Mouse (Mus musculus) hematopoietic stem cell, adult 5-6 weeks (primary cell): Measurements from ENCODE around the gene Ccpg1. TPM values are rescaled to one million over a fixed set of nuclear protein-coding genes. Genes with fewer than 3 reads are reported as not detected.

Experiments used
- ATAC-seq, 2 experiments: fragments of 125-278 bp in 1 of 2; replicated peaks in 1 of 2; 2 replicates each; pipeline ENCODE4 v1.8.0; 2016 to 2017; ENCODE audit warnings: inconsistent platforms in 2 of 2, mild to moderate bottlenecking in 2 of 2, moderate number of reproducible peaks in 2 of 2, low read depth in 1 of 2, moderate TSS enrichment in 1 of 2; ENCODE audit not compliant: low FRiP score in 2 of 2, poor library complexity in 2 of 2, severe bottlenecking in 2 of 2, insufficient read depth in 1 of 2, low TSS enrichment in 1 of 2
- total RNA-seq: library from RNA; stranded (forward); fragments of 172-1452, 232-1000 nt; gene quantifications from 2 replicates; pipeline ENCODE4 v1.2.3, GENCODE M21; 2017

Gene Ccpg1
- total RNA-seq, 1 experiment from 2014 or later = 66.4 TPM

DNA sequence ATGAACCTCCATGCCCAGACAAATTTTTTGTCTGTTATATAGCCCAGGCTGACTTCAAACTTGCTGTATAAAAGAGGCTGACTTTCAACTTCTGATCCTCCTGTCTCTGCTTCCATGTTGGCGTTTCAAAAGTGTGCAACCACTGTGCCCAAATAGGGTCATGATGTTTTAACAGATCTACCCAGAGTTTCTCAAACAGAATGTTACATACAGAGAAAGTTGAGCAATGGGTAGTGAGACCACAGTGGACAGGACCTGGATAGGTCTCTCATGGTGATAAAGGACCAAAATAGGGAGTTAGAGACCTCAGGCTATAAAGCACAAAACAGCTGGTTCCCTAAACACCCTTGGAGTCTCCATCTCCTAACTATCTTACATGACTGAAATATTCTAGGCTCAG is 45.2 kb downstream of the Ccpg1 start:
- ATAC-seq = no peak; a peak in 1 of 4 replicates

DNA sequence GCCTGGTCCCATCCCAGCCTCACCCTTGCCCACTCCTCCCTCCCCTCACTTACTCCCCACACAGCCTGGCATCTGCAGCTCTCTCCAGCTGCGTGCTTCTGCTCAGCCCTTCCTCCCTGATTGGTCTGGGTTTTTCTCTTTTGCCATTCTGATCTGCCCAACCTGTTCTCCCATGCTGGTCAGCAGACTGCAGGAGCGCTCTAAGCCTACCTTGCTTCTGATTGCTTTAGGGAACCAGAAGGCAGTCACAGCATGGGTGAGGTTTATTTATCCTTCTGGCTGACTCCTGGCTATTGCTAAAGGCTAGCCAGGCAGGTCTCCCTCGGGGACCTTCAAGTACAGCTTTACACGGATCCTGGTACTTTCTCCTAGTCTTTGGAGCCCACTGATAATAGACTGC is 46.2 kb downstream of the Ccpg1 start:
- ATAC-seq = no peak

- ATAC-seq = no peak
These were observed 48.2 kb downstream of the Ccpg1 start for GRCm38 (mm10) chr9:73033406-73033805.

GRCm38 (mm10) chr9:73039222-73039945 is 54.2 kb downstream of the Ccpg1 start:
- ATAC-seq = peak; percentile 70 to 87

DNA sequence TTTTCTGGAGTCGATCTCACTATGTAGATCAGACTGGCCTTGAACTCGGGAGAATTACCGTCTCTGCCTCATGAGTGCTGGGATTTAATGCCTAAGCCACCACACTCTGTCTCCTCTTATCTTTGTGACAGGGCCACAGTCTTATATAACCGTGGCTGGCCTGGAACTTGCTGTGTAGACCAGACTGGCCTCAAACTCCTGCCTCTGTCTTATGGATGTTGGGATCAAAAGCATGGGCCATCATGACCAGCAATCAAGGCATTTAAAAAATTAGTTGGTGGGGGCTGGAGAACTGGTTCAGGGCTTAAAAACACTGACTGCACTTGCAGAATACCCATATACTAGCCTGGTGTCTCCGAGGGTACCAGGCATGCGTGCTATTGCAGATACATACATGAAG is 54.9 kb downstream of the Ccpg1 start, which contains the start of gene Pigb:
Gene Pigb (minus strand): TSS at position 299 of the 400 bp plus-strand sequence.
- no peak for ATAC-seq

DNA sequence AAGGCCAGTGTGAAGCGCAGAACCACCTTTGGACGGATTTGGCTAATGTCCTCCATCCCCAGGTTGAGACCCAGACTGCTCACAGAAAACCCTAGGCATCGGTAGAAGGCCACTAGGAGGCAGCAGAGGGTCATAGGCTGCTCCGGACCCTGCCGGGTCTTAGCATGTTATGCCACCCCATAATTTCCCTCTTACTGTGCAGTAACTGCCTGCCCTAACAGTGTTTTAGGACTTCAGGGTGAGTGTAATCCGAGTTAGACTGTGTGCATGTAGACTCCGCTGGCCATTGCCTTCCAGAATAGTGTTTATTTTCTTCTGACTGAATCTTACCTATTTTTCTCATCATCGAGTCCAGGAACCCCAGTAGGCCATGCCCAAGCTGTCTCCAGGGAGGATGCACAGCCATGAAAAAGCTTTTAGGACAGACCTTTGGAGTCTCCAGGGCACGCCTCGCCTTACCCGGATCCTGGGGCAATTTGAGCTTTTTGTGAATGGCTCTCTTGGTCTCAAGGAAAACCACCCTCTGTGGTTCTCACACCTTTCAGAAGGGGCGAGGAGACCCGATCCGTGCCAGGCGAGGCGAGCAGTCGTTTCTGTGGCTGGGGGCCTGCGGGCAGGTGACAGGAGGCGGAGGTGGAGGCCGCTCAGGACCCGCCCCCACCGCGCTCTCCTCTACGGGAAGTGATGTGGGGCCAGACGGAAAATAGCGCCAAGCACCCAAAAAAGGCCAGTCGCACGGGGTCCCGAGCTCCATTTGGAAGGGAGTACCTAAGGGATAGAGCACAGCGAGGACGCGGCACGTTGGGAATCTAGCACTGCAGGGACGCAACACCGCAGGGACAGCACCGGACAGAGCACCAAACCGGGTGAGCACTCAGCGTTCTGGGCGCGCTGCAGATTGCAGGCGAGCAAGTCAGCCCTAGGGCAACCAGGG is 59.2 kb downstream of the Ccpg1 start, which contains the start of gene Rab27a:
Gene Rab27a (plus strand): TSS at position 709 of the 934 bp plus-strand sequence.
- ATAC-seq = peak; percentile 82 to 84

DNA sequence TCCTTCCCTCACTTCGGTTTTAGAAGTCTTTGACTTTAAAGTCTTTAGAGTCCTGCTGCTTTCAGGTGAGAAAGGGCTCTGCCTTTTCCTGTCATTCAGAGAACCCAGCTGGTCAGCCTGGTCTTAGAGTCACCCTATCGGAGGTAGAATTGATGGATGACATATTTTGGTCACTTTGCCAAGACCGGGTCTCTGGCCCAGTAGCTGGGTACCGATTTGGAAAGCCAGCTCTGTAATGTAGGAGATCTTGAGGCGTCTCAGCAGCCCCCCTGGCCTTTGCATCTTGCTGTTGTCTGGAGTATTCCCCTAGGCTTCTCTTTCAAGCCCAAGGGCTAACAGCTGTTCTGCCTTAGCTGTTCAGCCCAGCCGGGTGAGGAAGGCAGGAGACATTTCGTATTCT is 60.0 kb downstream of the Ccpg1 start:
- no peak for ATAC-seq

DNA sequence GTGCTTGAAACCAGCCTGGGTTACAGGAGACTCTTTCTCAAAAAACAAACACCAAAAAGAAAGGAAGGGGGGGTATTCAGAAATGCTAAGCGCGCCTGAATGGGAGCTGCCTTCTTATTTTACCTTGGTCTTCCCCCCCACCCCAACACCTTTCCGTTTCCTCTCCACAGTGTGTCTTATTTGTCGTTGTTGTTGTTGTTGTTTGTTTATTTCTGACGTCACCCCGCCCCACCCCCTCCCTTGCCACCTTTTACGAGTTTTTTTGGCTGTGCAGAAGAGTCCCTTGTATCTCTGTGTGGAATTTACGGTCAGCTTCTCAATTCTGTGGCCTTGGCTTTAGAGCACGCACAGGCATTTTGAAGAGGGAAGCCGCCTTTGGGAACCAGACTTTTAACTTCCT is 60.5 kb downstream of the Ccpg1 start:
- no peak for ATAC-seq

DNA sequence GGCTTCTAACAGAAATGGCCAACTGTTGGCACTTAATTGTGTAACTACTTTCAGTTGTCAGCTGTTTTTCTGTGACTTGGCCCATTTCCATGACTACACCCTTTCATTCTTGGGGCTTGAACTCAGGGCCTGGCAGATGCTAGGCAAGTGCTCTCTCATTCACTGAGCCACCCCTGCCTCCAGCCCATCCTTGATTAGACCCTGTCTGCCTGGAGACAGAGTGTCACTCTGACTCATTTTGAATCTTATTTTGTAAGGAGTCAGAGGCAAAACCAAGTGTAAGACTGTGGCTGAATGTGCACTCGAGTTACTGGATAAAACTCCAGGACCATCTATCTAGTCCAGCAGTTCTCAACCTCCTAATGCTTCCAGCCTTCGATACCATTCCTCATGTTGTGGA is 62.7 kb downstream of the Ccpg1 start:
- no peak for ATAC-seq

GRCm38 (mm10) chr9:73048927-73049326 is 63.7 kb downstream of the Ccpg1 start:
- ATAC-seq = no peak

DNA sequence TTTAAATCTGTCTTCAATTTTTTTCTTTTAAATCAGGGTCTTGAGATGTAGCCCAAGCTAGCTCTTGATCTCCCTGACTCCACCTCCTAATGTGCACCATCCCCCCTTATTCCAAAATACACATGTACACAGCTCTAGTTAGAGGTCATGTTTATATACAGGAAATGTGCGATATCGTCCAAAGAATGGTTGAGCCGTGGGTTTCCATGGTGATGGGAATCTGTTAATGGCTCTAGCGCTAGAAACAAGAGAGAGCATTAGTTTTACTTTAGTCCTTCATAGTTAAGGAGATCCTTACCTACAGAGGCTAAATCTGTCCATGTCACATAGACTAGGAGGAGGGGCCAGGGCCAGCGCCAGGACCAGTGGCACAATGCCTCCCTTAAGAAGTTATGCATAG is 64.6 kb downstream of the Ccpg1 start:
- ATAC-seq = no peak

DNA sequence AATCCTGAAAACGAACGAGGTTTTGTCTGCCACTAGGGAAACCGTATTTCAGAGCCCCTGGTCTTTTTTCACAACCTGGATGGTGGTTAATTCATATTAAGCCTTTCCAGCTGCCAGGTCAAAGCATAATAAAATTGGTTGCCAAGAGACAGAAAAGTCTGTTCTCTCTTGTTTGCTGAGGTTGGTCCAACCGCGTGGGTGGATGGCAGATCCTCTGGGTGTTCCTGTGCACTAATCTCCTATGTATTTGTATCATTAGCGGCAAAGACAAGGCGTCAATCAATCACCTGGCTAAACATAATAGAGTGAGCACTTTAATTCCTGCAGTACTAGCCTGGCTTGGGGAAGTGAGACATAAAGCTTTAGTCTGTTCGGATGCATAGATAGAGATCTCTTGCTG is 65.4 kb downstream of the Ccpg1 start:
- no peak for ATAC-seq

DNA sequence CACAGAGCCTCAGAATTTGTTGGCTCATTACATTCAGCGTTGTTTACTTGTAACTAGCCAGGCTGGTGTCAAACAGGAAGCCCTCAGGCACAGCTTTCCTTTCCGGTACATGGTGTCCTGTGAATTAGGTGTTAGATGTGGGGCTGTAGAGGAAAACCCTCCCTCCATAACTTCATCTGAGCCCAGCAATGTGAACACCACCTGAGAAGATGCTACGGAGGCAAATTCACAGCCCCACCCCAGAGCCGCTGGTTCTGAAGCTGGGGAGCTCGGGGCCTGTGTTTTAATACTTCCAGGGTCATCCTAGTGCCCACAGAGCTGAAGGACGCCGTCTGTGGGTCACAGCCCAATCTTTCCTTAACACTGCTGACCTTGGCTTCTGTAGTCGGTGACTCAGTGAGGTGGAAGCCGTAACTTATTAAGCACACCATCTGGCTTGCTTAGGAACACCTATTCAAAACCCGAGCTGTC is 70.2 kb downstream of the Ccpg1 start:
- ATAC-seq = no peak

DNA sequence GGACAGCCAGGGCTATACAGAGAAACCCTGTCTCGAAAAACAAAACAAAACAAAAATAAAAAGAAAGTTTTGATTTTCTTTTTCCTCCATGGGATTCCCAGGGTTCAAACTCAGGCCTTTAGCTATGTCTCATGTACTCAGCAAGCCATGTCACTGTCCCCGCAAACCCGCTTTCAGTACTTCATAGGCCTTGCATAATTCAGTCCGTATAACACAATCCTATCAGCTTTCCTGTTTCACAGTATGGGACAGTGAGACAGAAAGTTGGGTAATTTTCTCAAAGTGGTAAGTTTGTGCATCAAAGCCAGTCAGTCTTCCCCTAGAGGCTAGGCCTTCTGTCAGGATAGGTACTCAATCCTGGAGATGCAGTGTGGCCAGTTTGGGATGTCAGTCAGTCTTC is 74.0 kb downstream of the Ccpg1 start:
- no peak; a peak in 1 of 4 replicates for ATAC-seq

GRCm38 (mm10) chr9:73063621-73064290 is 78.5 kb downstream of the Ccpg1 start:
- ATAC-seq = no peak
